Mouse (Mus musculus) layer of hippocampus, adult 9-10 months (tissue): ENCODE results near the gene Reln.

Experiments
- DNase-seq: peaks from one replicate; pipeline ENCODE4 v3.0.0; 2022; ENCODE audit warnings: low spot score

Gene Reln

GRCm38 (mm10) chr5:22344556-22344975 lies at the start of gene Reln:
Gene Reln (minus strand): TSS chr5:22344702.
- DNase-seq = no peak

DNA sequence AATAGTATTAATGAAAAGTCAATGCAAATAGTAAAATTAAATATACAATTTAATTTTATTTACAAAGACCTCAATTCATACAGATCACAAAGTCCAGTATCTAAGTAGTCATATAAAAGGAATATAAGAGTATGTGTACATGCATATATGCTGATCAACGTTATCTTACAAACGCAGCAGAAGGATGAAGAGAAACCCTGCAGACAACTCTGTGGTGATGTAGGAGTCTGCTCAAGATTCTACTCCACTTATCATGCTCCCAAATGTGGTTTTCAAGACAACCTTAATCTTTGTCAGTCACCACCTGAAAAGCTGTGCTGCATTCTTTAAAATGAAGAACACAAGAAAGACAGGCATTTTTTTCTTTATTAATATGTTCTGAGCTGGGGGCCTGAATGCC lies 44.0 kb upstream of the Reln start:
- no peak for DNase-seq

- DNase-seq = no peak
Observed at GRCm38 (mm10) chr5:22360510-22360909, 16.0 kb upstream of the Reln start.

DNA sequence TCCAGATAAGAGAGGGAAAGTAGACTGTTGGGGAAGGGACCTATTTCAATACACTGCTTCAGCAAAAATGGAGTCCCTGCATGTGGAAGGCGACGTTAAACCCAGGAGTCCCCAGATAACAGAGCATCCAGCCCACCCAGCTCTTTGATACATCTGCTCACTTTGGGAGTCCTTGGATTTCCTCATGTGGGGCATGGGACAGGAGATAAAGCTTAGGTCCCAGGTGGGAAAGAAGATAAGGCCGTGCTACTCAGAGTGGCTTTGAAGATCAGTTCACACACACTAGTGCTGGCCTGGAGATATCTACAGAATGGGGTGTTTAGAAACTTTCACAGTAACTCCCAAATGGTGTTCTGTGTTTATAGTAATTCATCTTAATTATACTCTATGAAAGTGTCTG lies 3.9 kb upstream of the Reln start:
- no peak for DNase-seq

DNA sequence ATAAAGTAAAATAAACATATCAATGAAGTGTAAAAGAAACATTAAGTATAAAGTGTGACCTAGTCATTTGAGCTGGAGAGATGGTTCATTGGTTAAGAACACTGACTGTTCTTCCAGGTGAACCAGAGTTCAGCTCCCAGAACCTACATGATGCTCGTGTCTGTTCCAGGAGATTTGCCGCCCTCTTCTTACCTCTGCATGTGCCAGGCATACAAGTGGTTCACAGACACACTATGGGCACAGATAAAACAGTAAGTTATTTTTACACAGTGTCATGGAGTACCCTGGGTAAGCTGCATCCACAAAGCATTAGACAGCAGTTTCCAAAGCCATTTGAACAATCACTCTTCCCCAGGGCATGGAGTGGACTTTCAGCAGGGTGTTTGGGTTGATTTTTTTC lies 3.2 kb upstream of the Reln start:
- no peak for DNase-seq

- no peak for DNase-seq
Observed at GRCm38 (mm10) chr5:22345894-22346635, 1.6 kb upstream of the Reln start.

DNA sequence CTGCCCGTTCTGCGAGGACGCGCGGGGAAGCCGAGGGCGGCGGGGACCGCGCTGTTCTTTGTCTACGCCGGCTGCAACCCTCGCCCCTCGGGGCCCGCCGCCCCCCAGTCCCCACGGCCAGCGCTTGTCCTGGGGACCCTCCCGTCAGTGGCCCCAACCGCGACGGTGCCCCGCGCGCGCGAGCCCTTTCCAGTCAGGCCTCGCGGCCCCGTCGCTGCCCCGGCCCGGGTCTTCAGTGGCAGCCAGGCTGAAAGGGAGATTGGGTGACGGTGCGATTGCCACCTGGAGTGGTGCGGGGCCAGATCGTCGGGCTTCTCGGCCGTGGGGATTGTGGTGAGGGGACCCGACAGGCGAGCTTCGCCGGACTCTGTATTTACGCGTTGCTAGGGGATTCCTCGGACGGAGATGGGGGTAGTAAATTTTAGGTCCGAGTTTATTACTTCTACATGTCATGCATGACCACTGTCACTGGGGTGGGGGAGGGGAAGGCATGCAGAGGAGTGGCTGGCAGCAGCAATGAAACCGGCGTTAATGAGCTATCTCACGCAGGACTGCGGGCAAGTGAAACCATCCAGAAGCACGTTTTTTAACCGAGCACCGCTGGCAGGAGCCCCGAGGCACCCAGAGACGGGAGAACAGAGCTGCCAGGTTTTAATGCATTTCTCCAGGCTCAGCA lies 612 bp upstream of the Reln start:
- no peak for DNase-seq

- DNase-seq = no peak
Observed at GRCm38 (mm10) chr5:22343843-22344555, 503 bp downstream of the Reln start.

GRCm38 (mm10) chr5:22343536-22343842 lies 1.0 kb downstream of the Reln start:
- DNase-seq = no peak

DNA sequence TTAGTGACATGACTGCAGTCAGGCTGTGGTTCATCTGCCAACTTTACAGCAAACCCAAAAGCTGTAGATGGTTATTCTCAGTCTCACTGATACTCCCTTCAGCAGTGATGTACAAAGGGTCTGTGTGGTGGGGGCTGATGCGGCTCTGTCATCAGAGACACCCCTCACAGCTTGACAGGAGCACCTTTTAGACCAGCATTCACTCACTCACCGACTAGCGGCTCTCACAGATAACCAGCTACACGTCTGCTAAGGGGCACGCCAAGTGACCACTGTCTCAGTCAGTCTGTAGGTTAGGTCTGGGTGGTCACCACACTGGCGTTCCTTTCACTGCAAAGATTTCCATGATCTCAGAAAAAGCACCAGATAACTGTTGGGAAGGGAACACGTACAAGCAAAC lies 2.0 kb downstream of the Reln start:
- DNase-seq = no peak

- no peak for DNase-seq
Observed at GRCm38 (mm10) chr5:22340991-22341390, 3.5 kb downstream of the Reln start.

DNA sequence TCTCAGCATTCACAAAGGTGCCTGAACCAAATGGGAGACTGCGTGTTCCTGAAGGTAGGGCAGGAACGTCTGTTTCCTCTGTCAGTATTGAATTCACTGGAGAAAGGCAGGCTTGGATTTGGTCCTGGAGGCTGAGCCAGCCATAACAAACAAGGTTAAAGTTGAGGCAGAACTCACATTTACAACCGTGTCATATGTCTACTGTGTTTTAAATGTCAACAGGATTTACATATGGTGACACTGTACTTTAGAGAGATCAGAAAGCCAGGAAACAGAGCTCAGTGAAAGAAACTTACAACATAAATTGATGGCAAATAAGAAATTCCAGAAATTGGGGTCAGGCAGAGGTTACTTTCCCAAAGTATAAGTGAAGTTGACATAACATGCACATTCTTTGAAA lies 9.1 kb downstream of the Reln start:
- DNase-seq = no peak

GRCm38 (mm10) chr5:22330802-22331201 lies 13.7 kb downstream of the Reln start:
- DNase-seq = no peak

GRCm38 (mm10) chr5:22328431-22329359 lies 15.8 kb downstream of the Reln start:
- no peak for DNase-seq

DNA sequence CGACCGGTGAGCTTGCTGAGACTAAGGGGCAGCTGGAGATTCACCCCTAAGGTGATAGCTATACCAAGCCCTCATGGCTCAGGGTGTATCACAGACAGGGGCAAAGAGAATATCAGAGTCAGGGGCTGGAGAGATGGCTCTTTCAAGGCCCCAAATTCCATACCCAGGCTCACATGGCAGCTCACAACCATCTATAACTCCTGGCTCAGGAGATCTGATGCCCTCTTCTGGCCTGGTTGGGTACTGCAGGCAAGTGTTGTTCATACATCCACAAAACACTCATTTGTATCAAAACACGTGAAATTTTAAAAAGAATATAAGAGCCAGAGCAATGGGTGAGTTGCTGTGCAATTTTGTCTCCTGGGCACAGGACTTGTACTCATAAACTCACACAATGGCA lies 17.3 kb downstream of the Reln start:
- DNase-seq = no peak

- no peak for DNase-seq
Observed at GRCm38 (mm10) chr5:22323801-22324200, 20.7 kb downstream of the Reln start.

- DNase-seq = no peak
Observed at GRCm38 (mm10) chr5:22317807-22318206, 26.7 kb downstream of the Reln start.

DNA sequence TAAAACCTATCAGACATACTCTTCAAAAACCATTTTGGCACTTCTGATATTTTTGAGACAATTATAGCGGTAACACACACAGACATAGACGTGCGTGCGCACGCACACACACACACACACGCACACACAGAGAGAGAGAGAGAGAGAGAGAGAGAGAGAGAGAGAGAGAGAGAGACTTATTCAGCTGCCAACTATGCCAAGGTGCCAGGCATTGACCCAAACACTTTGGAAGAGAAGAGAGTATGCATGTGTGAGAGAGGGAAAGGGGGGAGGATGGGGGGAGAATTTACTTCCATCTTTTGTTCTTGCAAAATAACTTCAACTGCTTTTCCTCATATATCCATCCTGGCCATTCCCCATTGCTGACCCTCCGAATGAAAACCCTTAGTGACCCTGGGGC lies 28.0 kb downstream of the Reln start:
- no peak for DNase-seq

- no peak for DNase-seq
Observed at GRCm38 (mm10) chr5:22315990-22316389, 28.5 kb downstream of the Reln start.

GRCm38 (mm10) chr5:22312995-22313394 lies 31.5 kb downstream of the Reln start:
- no peak for DNase-seq

DNA sequence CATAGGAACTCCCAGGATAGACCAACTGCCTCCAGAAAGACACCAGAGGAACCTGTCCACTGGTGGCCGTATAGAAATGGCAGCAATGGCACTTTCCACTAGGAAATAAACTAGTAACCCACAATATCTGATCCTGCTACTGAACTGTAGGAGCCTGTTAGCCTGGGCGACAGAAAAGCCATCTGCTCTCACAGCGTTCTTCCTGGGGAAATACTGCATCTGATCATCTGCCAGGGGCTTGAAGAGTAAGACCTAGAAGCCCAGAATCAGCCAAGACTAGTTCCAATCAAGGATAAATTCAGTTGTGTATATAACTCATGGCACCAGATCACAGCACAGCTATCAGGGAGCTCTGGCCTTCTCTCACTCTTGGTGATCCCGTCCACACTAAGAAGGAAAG lies 33.5 kb downstream of the Reln start:
- no peak for DNase-seq

GRCm38 (mm10) chr5:22309001-22309400 lies 35.5 kb downstream of the Reln start:
- no peak for DNase-seq
